Mouse (Mus musculus): ENCODE measurements around the gene Nufip2. TPM values are rescaled to one million over a fixed set of nuclear protein-coding genes. Genes with fewer than 3 reads are reported as not detected.

The Nufip2 gene
- polyA plus RNA-seq, 1 experiment from 2014 or later: 3.4 TPM

DNA sequence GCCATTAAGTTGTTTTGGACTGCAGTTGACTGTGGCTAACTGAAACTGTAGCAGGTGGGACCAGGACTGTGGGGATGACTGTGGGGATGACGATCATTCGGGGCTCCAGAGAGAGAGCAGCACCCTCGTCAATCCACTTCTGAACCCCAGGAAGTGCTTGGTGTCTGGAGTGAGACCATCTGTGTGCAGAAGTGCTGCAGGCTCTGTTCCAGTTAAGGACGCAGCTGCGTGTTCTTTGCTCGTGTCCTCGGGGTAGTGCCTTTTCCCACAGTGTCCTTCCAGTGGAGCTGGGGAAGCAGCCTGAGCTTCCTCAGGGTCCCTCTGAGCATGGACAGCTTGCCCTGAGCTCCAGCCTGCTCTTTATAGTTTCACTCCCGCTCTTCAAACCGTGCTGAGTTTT lies 104.3 kb downstream of the Nufip2 start:
- H3K27ac ChIP-seq (ENCODE audit: low read length): peak overlapping the region; percentile 90
- peaks cover 50% of the 10 kb centered on the region for H3K4me1 ChIP-seq (ENCODE audit: insufficient read depth, low read length)
- H3K4me2 ChIP-seq (replicated peaks; ENCODE audit: low read depth, low read length): no peak overlapping the region
- H3K4me3 ChIP-seq (ENCODE audit: low read length): no peak overlapping the region
- no peaks in the 10 kb centered on the region for H3K27me3 ChIP-seq (ENCODE audit: insufficient read depth, low read length)
- no peaks in the 10 kb centered on the region for H3K36me3 ChIP-seq (ENCODE audit: insufficient read depth, low read length)
- WGBS: 39% methylated on average over 9 of the region's 9 CpGs
- no peaks in the 10 kb centered on the region for H3K9me3 ChIP-seq (ENCODE audit: low read length)
- H3K9ac ChIP-seq (replicated peaks; ENCODE audit: low read length): peak overlapping the region; percentile 39
- ATAC-seq (ENCODE audit: low FRiP score, low TSS enrichment): no peak

DNA sequence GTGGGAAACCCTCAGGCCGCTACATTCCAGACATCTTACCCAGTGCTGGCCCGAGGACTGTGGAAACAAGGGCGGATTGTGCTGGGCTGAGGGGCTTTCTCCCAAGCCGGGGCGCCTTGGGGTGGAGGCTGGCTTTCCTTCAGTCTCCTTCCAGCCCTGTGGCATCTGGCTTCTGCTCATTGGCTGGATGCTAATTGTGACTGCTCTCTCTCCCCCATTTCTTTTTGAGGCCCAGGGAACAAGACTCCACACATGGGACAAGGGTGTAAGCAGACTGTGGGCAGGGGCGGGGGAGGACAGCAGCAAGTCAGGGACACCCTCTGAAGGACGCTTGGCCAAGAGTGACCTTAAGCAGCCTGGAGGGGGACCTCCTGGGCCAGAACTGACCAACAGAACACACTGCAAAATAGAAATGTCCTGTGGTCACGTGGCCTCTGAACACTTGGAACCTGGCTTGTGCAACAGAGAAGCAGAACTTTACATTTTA lies 105.3 kb downstream of the Nufip2 start:
- peaks cover 40% of the 10 kb centered on the region for H3K4me1 ChIP-seq (ENCODE audit: insufficient read depth, low read length)
- no peaks in the 10 kb centered on the region for H3K9me3 ChIP-seq (ENCODE audit: low read length)
- WGBS: 32% methylated on average over 8 of the region's 8 CpGs
- no peaks in the 10 kb centered on the region for H3K36me3 ChIP-seq (ENCODE audit: insufficient read depth, low read length)
- H3K4me3 ChIP-seq (ENCODE audit: low read length): no peak overlapping the region
- no peak overlapping the region for H3K4me2 ChIP-seq (replicated peaks; ENCODE audit: low read depth, low read length)
- no peak for ATAC-seq (ENCODE audit: low FRiP score, low TSS enrichment)
- peak overlapping the region; percentile 39 for H3K9ac ChIP-seq (replicated peaks; ENCODE audit: low read length)
- H3K27me3 ChIP-seq (ENCODE audit: insufficient read depth, low read length): no peaks in the 10 kb centered on the region
- peak overlapping the region; percentile 90 for H3K27ac ChIP-seq (ENCODE audit: low read length)

Other genes starting within 250 kb of the Nufip2 start
- gene Coro6, start 223.7 kb upstream of the Nufip2 start, polyA plus RNA-seq (2015; fragmentation: Nextera tagmentation; extraction: Ambion mirVana): 0.25 and 0.51 TPM in 2 replicates
- gene Ankrd13b, start 196.5 kb upstream of the Nufip2 start, polyA plus RNA-seq (2015; fragmentation: Nextera tagmentation; extraction: Ambion mirVana): 3.5 and 4.0 TPM in 2 replicates
- 9.7 and 13.0 TPM in 2 replicates for gene Git1, start 192.6 kb upstream of the Nufip2 start, polyA plus RNA-seq (2015; fragmentation: Nextera tagmentation; extraction: Ambion mirVana)
- 2.0 and 2.2 TPM in 2 replicates for gene Abhd15, start 171.0 kb upstream of the Nufip2 start, polyA plus RNA-seq (2015; fragmentation: Nextera tagmentation; extraction: Ambion mirVana)
- gene Trp53i13, start 170.2 kb upstream of the Nufip2 start, polyA plus RNA-seq (2015; fragmentation: Nextera tagmentation; extraction: Ambion mirVana): 34.1 and 36.1 TPM in 2 replicates
- not detected in 2 replicates for gene Gm10392, start 167.0 kb upstream of the Nufip2 start, polyA plus RNA-seq (2015; fragmentation: Nextera tagmentation; extraction: Ambion mirVana)
- gene Taok1, start 78.3 kb upstream of the Nufip2 start, polyA plus RNA-seq (2015; fragmentation: Nextera tagmentation; extraction: Ambion mirVana): 12.8 and 16.0 TPM in 2 replicates
- gene Cryba1, start 39.1 kb downstream of the Nufip2 start, polyA plus RNA-seq (2015; fragmentation: Nextera tagmentation; extraction: Ambion mirVana): not detected in 2 replicates
- gene Myo18a, start 77.1 kb downstream of the Nufip2 start, polyA plus RNA-seq (2015; fragmentation: Nextera tagmentation; extraction: Ambion mirVana): 32.4 and 38.1 TPM in 2 replicates
- gene Gm10277, start 101.6 kb downstream of the Nufip2 start, polyA plus RNA-seq (2015; fragmentation: Nextera tagmentation; extraction: Ambion mirVana): 1.5 and 1.6 TPM in 2 replicates
- gene Pipox, start 207.9 kb downstream of the Nufip2 start, polyA plus RNA-seq (2015; fragmentation: Nextera tagmentation; extraction: Ambion mirVana): 14.7 and 16.0 TPM in 2 replicates
- gene Sez6, start 244.6 kb downstream of the Nufip2 start, polyA plus RNA-seq (2015; fragmentation: Nextera tagmentation; extraction: Ambion mirVana): 0.19 and 0.27 TPM in 2 replicates